Mouse (Mus musculus): Measurements from ENCODE around the gene Morn1.

Gene Morn1

DNA sequence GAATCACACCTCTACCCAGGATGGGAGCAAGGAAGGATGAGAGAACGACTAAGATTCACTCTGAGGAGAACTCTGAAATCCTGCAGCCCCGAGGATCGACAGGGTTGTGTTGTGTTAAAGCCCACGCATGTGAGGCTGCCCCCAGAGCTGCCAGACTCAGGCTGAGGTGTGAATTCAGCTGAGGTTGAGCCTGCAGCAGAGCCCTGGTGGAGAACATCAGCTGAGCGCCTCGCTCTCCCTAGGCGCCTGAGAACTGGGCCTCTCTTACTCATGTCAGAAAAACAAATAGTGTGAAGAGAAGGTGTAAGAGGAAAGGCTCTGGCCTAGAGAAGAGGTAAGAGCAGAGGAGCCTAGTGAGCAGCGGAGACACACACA is 72.2 kb downstream of the Morn1 start:
- no peak for DNase-seq (ENCODE audit: low read depth)

DNA sequence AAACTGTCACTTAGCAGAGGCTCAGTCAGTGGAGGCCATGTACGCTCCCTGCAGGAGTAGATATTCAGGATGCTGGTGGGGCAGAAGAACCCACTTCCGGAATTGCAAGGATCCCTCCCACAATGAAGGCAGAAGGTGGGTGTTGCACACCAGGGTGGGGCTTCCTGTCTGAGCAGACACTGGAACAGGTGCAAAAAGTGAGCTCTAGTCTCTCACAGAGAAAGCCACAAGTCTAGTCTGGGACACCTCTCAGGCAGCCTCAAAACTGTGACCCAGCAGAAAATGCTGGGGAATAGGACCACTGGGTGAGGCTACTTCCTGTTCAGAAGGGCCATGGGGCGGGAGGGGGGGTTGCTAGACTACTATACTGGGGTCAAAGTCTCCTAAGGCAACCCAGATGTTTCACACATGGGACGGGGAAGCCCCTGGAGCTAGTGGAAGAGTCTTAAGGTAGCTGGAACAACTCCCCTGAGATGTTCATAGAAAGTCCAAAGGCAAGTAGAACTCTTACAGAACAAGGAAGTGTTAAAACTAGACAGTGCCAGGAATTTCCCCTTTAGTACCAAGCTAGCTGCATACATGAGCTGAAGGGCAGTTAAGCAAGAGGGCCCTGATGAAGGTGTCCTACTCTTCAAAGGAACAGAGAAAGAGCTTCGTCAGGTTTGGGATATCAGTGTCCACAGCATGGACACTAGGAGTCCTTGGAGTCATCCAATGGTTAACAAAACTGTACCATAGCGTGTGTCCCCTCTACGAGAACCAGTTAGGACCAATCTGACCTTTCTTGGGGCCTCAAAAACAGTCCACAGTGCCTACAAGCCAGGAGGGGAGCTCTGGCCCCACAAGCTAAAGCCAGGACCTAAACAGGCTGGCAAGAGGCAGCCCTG is 76.3 kb downstream of the Morn1 start:
- DNase-seq (ENCODE audit: low read depth), result no peak

DNA sequence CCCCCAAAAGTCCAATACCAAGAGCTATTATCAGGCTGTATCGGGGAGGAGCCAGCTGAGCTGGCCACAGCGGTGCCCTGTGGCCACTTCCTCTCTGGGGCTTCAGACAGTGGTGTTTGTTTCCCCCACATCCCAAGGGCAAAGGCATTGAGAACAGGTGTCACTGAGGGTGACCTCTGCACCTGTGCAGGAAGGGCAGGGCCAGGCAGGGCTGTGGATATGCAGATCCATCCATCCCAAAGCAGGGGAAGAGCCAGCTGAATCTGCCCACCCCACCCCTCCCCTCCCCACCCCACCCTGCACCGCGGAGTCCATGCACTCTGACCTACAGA is 76.9 kb downstream of the Morn1 start:
- DNase-seq (ENCODE audit: low read depth), result no peak

DNA sequence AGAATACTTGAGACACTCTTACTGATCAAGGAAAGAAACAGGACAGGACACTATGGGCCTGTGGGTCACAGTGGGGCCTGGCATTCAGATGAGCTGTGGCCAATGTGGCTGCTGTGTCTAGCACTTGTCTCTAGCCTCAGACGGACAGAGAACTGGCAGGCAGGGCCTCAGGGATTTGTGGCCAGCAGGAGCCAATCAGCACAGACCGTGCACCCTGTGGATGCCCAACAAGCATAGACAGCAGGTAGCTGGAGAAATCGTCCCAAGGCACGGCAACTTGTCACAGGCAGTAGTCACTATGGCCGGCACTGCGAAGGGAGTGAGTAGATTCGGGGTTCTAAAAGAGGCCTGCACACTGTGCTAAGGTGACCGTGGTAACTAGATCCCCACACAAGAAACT is 77.3 kb downstream of the Morn1 start:
- DNase-seq (ENCODE audit: low read depth), result no peak

DNA sequence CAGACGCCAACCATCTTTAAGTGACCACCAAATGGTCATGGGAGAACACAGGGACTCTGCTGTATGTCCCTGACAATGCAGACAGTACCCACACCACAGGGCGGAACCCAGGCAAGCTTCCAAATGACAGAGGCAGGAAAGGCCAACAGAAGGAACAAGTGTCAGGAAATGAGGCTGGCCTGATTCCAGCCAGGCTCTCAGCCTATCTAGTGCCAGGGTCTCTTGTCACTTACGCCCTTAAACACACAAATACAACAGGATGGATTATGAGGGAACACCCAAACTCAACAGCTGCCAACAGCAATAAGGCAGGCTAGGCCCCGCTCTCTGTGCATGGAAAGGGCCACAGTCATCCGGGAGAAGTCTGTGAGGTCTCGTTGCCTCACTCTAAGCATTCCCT is 78.2 kb downstream of the Morn1 start:
- DNase-seq (ENCODE audit: low read depth), result no peak

DNA sequence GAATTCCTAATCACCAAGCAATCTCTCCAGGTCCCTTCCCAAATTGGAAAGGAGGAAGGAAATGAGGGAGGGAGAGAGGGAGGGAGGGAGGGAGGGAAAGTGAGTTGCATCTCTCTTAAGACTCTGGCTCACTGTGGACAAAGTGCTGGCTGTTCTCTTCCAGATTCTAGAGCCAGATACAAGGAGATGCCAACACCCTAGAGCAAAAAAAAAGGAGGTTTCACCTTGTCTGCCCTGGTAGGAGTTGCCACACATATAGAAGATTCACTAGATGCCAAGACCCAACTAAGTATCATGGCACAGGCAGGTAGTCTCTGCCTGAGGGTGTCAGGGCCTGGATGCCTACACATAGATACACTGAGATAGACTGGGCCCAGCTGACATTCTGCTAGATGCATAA is 79.5 kb downstream of the Morn1 start:
- no peak for DNase-seq (ENCODE audit: low read depth)

DNA sequence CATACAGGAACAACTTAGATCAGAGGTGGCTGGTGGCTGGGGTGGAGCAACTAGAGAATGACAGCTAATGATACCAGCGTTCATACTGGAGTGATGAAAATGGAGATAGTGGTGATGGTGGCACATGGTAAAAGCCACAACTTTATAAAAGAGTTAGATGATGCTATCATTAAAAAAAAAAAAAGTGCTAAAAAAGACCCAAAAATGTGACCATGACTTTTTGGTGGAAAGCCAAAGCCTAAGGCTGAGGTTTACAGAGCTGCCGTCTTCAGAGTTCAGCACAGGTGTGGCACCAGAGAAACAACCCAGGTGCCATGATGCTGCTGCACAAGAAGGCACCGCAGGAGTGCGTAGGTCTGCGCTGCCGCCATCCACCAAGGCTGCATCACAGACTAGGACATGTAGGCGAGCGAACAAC is 82.5 kb downstream of the Morn1 start:
- DNase-seq (ENCODE audit: low read depth), result no peak

DNA sequence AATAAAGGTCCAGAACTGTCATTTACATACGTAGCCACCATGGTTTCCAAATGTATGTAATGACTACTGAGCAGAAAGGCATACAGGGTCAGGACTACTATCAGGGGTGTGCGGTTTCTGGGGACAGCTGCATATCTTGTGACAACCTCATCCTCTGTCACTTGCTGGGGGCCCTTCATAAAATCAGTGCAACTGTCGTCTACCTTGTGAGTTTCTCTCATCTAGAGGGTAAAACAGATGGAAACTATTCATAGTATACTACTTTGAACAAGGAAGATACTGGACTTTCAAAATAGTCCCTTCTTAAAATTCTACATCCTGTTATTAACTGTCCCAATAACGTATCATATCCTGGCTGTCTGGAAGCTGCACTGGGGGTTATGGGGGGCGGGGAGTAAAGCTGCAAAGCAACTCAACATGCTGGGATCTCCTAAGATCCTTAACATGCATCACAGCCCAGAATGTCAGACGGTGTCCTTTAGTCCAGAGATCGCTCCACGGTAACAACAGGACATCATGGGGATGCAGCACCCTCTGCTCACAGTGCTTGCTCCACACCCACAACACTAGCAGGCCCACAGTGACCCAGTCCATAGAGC is 84.3 kb downstream of the Morn1 start:
- DNase-seq (ENCODE audit: low read depth), result no peak

DNA sequence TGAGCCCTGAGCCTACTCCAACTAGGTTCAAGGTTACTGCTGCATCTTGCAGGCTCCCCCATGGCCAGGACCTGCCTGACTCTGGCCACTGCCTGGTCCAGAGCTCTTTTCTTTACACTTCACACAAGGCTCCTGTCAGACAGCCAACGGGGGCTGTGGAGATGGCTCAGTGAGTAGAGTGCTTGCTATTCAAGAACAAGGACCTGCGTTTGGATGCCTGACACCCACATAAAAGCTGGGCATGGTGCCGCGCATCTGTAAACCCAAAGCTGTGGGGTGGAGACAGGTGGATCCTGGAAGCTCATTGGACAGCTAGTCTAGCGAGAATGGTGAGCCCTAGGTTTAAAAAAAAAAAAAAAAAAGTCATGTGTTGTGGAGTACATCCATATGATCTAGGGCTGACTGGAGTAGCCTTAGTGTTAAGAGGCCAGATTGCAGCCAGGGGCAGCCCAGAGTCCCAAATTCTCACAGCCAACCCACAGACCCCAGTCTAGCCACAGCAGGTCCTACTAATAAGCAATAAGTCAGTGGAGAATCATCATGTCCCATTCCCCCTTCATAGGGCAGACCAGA is 85.7 kb downstream of the Morn1 start:
- no peak for DNase-seq (ENCODE audit: low read depth)

DNA sequence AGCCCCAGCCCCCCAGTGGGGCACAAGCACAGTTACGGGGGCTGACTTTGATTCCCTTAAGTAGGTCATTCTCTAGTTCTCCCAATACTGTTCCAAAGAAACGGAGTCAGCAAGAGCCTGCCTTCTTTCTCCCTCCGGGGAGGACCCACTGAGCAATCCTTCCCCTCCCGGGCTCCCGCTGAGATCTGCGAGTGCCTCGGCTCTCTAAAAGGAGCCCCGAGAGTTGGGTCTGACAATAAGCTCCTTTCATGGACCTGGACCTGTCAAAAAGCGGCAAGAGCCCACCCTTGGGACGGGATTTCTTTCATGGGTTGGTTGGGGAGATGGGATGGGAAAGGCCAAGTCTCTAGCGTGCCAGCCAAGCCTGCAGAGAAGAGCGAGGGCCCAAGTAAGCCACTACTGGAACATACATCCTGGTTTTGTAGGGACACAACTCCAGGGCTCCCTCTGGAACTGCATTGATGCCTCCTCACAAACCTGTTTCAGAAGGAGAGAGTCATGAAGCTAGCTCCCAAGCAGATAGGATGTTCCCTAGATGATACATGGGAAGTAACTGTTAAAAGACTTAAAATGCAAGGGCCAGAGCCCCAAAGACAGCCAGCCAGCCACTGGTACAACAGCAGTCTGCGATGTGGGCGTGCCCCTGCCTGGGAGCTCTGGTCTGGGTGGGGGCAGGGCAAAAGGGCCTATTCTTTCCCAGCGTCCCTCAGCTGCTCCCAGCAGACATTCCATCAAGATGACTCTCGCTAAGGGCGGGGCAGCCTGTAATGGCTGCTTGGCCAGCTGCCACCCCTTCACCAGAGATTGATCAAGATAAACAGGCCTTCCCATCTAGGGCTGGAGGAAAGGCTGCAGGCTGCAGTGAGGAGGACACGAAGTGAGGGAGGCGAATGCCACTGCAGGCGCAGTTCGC is 86.8 kb downstream of the Morn1 start:
- peak; percentile 98 for DNase-seq (ENCODE audit: low read depth)

DNA sequence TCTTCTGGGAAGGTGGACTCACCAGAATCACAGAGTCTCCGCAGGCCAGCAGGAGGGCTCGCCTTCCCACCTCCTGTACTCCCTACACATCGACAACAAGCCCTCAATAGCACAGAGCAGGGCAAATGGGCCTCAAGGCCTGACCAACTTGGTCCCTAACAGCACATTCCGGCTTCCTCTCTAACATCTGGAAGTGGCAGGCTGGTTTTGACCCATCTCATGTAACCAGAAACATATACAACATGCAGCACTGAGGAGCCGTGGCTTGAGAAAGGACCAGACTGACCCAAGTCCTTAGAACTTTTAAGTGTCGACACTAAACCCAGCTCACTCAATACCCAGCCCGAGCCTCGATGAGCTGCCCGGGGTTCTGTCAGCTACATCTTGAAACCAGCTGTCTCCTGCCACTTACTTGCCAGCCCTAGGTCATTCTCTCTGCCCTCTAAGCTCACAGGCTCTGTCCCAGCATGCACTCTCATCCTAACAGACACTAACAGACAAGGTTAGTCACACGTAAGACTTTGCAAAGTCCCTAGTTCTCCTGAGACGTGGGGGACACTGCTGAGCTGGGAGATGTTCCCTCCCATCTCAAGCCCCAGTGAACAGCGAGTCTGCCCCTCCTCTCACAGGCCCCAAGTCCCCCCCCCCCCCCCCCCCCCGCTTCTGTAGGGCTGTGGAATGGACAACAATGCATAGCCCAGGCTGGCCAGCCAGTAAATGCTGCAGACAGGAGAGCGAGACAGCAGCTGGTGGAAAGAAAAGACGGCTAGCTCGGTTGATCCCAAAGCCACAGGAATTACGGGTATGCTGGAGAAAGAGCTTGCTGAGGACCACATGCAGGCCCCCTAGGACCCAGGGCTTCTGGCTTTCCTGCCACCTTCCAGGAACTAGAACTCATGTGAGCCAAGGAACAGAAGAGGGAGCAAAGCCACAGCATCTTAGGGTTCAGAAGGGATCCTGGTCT is 87.7 kb downstream of the Morn1 start:
- peak; percentile 70 for DNase-seq (ENCODE audit: low read depth)

DNA sequence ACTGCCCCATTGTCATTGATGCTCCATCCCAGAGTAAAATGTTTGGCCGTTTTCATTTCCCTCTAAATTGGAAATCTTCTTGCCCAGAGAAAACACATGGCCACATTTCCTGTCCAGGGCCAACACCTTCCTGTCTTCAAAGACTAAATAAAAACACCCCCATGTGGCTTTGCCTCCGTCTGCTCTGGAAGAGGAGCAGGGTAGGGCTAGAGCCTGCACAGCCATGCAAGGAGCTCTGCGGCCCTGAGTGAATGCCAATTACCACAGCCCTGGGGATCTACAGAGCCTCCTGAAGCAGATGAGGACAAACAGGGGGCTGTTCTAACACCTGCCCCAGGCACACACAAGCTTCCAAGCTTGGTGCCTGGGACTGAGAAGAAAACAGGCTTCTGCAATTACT is 89.8 kb downstream of the Morn1 start:
- DNase-seq (ENCODE audit: low read depth), result no peak

DNA sequence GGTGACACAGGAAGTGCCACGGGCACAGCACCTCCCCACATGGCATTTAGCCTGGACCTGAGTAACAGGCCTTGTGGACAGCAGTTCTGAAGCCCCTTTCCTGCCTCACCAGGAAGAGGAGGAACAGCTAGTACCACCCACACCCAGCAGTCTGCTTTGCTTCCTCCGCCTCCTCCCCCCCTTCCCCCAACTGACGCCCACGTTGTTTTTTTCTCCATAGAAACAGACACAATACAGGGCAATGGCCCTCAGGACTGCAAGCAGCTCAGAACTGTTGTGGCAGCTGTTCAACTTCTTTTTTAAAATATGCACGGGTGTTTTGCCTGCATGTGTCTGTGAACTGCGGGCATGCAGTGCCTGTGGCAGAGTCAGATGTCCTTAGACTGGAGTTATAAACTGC is 91.9 kb downstream of the Morn1 start:
- peak; percentile 72 for DNase-seq (ENCODE audit: low read depth)

DNA sequence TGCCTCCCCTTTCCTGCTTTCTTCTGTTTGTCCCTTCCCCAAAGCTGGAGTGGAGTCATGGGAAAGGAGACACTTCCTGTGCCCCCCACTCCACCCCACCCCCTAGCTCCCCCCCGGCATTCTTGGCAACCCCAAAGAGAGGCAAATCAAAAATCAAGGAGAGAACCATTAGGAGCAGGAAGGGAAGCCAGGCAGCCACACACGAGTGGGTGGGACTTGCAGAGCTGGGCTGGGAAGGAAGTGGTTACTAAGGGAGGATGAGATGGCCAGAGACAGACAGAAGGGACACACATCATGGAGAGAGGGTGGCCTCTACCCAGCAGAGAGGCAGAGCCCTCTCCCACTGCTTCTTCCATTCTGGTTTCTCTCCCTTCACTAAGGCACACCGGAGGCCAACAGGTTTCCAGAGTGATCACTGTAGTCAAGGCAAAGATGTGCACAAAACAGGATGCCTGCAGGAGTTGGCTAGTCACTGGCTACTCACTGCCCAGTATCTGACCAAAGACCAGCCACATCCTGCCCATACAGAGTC is 92.7 kb downstream of the Morn1 start:
- DNase-seq (ENCODE audit: low read depth), result no peak

DNA sequence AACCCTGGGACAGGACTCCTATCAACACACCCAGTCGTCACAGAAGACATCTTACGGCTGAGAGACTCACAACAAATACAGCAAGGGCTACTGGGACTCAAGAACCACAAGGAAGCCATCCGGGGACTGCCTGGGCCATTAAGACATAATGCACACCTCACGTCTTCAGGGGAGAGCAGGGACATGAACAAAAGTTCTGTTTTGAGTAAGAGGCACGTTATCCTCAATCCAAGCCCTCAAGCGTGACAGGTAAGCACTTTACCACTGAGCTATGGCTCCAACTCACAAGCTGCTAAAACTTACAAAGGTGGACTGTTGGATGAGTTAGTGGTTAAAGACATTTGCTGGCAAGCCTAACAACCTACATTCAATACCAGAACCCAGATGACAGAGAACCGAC is 96.8 kb downstream of the Morn1 start:
- DNase-seq (ENCODE audit: low read depth), result no peak

DNA sequence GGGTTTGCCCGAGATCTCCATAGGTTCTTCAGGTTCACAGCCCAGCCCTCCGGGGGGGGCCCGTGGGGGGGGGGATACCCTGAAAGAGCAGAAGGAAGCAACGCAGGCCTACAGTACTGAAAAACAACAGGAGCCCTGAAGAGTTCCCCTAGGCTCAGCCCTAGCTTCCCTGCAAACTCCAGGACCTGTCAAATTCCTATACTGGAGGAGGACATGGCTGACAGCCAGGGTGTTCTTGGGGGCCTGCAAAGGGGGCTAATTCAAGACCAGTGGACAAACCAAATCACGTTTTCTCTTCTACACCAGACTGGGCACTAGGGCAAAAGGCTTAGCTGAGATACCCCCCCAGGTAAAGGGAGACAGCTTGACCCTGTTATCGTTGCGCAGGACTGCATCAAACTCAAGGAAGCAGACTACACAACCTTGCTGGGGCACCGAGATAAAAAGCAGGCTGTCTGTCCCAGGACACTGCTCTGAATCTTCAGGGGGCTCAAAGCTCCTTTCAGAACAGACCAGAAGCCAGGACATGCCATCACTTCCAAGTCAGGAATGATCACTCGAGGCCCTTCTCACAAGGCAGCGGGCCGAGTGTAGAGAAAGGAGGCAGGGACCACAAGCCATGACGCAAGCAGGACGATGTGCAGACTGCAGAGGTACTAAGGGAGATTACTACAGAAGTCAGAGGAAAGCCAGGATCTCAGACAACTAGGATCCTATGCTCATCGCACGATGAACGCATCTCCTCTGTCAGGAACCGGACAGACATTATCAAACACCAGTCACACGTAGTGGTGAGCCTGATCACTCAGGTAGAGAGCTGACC is 98.1 kb downstream of the Morn1 start:
- DNase-seq (ENCODE audit: low read depth), result no peak

DNA sequence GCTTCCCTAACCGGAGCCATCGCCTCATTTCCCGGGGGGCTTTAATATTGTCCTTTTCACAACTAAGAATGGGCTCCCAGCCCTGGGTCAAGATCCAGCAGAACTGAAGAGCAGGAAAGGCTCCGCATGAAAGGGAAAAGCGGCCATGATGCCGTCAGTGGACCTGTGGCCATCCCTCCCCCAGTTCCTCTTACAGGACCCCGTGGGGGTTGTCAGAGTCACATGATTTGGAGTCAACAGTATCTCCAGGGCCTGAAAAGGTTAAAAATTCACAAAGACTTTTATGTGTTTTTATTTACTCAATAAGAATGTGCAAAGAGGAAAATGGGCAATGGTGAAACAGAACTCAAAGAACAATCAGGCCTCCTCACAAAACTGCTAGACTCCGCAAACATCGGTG is 99.5 kb downstream of the Morn1 start:
- no peak for DNase-seq (ENCODE audit: low read depth)

DNA sequence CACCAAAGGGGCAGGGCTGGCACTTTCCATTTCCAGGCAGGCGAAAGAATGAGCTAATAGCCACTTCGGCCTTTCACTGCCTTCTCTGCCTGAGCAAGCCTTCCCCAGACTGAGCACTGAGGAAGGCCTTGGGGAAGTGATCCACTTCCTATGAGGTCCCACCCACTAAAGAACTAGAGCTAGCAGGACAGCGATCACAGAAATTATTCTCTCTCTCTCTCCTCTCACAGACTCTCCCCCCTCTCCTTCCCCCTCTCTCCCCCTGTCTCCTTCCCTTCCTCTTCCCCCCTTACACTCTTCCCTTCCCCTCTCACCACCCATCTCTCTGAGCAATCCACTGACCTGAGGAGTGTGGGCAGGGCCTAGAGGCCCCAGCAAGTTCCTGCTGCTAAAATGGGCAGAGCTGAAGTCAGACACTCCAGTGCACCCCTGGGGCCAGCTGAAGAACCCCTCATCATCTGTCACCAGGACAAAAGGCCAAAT is 100.9 kb downstream of the Morn1 start:
- DNase-seq (ENCODE audit: low read depth), result no peak

DNA sequence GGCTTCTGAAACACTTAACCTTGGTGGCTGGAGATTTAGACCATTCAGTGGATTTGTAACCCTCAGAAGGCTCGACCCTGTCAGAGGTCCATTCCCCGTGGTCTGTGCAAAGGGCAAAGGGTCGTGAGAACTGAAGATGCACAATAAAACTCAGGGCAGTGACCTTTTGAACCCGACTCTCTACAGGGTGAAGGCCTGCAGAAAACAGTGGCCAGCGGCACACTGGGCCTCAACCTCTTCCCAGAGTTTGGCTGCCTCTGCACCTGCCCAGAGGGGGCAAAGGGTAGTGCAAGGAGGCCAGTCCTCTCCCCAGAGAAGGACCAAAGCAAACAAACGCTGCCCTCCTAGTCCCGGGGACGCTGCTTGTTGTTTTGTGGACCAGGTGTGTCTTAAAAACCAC is 102.0 kb downstream of the Morn1 start:
- DNase-seq (ENCODE audit: low read depth), result no peak

DNA sequence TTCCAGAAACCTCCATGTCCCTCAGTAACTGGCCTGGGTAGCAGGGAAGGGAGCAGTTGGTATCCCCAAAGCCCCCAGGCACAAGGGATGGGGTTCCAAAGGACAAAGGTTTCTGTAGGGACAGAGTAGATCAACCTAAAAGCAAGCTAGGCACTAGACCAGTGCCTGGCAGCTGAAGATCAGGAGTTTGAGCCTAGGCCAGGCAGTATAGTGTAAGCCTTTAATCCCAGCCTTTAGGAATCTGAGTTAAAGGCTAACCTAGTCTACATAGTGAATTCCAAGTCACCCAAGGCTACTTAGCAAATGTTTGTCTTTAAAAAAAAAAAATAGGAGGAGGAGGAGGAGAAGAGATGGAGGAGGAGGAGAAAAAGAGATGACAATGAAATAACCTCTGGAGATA is 102.4 kb downstream of the Morn1 start:
- DNase-seq (ENCODE audit: low read depth), result no peak

Measured in NIH3T3 (cell line).